Mouse (Mus musculus) kidney, adult 2 months (tissue): ENCODE data around the gene Atad5.

Experiments
- CTCF ChIP-seq: fragments of 200-500 bp; conservative IDR thresholded peaks from 2 replicates; pipeline ENCODE4 v1.5.1; 2011; ENCODE audit warnings: low read depth, mild to moderate bottlenecking, control low read depth, low read length, moderate library complexity, mixed read lengths; ENCODE audit not compliant: insufficient read depth, insufficient read length
- POLR2A ChIP-seq: fragments of 200-500 bp; IDR thresholded peaks from one replicate; pipeline ENCODE4 v1.6.1; 2011; ENCODE audit warnings: low read depth, low read length, control low read depth

DNA sequence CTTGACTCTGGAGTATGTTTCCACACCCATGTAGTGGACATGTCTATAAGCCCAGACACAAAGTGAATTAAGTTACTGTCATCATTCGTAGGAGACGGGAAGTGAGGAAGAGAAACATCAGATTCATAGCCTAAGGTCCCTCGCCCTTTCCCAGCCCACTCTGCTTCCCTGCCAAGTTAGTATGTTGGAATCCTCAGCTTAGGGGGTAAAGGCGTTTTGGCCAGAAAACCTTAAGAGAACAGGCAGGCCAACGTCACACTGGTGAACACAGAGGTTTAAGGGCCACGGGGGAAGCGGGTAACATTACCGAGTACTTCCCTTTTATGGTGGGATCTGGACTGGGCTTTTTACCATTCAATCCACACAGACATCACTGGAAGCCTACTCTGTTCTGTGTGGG lies 66.3 kb downstream of the Atad5 start:
- TF ChIP-seq POLR2A (no peak), CTCF (no peak)
